Mouse (Mus musculus) ES-Bruce4 (cell line): ENCODE measurements at regions not wholly inside any gene's neighbourhood (a gene's known extent, or its start where the extent isn't known, plus 50 kb on each side); places are given as distances from the start of the nearest gene placed in this dataset.

Source experiments
- H3K27ac ChIP-seq: 2 replicates; pipeline ENCODE4 v1.5.1; 2012; ENCODE audit warnings: low read length, inconsistent platforms; ENCODE audit not compliant: insufficient read depth
- H3K27me3 ChIP-seq: 2 replicates; pipeline ENCODE4 v1.6.1; 2012; ENCODE audit warnings: mild to moderate bottlenecking, low read length, inconsistent platforms; ENCODE audit not compliant: control insufficient read depth, poor library complexity, insufficient read depth, severe bottlenecking
- H3K36me3 ChIP-seq: 2 replicates; pipeline ENCODE4 v1.6.1; 2012; ENCODE audit warnings: inconsistent platforms, mild to moderate bottlenecking, low read length, moderate library complexity; ENCODE audit not compliant: control insufficient read depth, poor library complexity, insufficient read depth, severe bottlenecking
- H3K4me1 ChIP-seq: one replicate; pipeline ENCODE4 v1.8.1; 2011; ENCODE audit warnings: low read length; ENCODE audit not compliant: control insufficient read depth, insufficient read depth
- H3K4me3 ChIP-seq: 2 replicates; pipeline ENCODE4 v1.5.1; 2011; ENCODE audit warnings: low read depth, mild to moderate bottlenecking, low read length
- H3K9ac ChIP-seq: 2 replicates; pipeline ENCODE4 v1.6.1; 2012; ENCODE audit warnings: low read depth, mild to moderate bottlenecking, inconsistent platforms; ENCODE audit not compliant: poor library complexity, severe bottlenecking
- H3K9me3 ChIP-seq: replicated peaks from 2 replicates; pipeline ENCODE4 v1.6.1; 2012; ENCODE audit warnings: mild to moderate bottlenecking, low read length, inconsistent platforms; ENCODE audit not compliant: control insufficient read depth, poor library complexity, insufficient read depth, severe bottlenecking
- CTCF ChIP-seq: IDR thresholded peaks from one replicate; pipeline ENCODE4 v1.8.1; 2011; ENCODE audit warnings: low read depth, low read length
- EP300 ChIP-seq: IDR thresholded peaks from 2 replicates; pipeline ENCODE4 v1.6.1; 2011; ENCODE audit warnings: low read depth, low read length; ENCODE audit not compliant: insufficient read depth
- POLR2A ChIP-seq: IDR thresholded peaks from one replicate; pipeline ENCODE4 v1.8.1; 2011; ENCODE audit warnings: low read length; ENCODE audit not compliant: insufficient read depth

DNA sequence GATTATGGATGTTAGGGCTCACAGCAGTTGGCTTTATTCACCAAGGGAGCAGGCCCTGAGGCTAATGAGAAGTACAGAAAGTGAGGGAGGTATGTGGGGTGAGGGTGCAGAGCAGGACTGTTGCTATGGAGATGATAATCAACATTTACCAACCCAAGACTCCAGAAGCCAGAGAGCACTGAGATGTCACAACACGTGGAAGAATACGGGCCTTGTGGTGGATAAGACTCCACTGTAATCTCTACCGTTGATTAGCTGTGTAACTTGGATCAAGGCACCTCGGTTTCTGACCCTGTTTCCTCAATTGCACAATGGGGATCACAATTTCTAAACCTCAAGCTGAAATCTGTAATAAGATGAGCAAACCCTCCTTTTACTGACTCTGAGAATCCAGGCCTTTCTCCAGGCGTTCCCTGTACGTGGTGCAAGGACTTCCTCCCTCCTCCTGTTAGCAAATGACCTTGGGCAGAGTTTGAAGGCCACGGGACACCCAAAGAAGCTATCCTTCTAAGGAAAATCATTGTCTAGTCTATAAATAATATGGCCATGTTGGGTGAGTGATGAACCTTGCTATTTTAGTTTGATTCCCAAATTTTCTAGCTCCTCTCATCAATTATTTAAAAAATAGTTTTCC, 239.8 kb downstream of the Opa1 start:
- Histone ChIP-seq H3K27ac (no peak overlapping the region), H3K4me1 (peaks cover 4% of the 10 kb centered on the region), H3K36me3 (no peaks in the 10 kb centered on the region), H3K27me3 (no peaks in the 10 kb centered on the region), H3K9me3 (no peaks in the 10 kb centered on the region), H3K4me3 (no peak overlapping the region), H3K9ac (no peak overlapping the region)
- TF ChIP-seq CTCF (no peak), POLR2A (no peak), EP300 (no peak)

- H3K36me3 ChIP-seq, result no peaks in the 10 kb centered on the region
- no peak for TF ChIP-seq EP300
- no peak overlapping the region for H3K4me3 ChIP-seq
- no peak overlapping the region for H3K9ac ChIP-seq
- H3K9me3 ChIP-seq, result no peaks in the 10 kb centered on the region
- peaks cover 4% of the 10 kb centered on the region for H3K4me1 ChIP-seq
- no peak overlapping the region for H3K27ac ChIP-seq
- H3K27me3 ChIP-seq, result no peaks in the 10 kb centered on the region
Observed at GRCm38 (mm10) chr16:29820704-29821103, 241.6 kb downstream of the Opa1 start.

DNA sequence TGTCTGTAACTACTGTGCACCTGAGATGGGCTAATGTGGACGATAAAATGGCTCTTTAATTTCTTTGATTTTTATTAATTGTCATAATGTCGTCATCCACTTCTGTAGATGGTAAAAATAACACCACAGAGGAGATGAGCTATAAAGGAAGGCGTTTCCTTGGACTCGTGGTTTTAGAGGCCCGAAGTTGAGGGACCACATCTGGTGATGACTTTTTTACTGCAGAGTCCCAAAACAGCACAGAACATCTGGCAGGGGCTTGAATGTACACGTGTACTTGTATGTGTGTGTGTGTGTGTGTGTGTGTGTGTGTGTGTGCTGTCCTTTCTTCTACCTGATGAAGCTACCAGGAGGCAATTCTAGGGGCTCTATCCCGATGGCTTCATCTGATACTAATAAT, 242.1 kb upstream of the Hes1 start:
- H3K27ac ChIP-seq, result no peak overlapping the region
- H3K36me3 ChIP-seq, result no peaks in the 10 kb centered on the region

GRCm38 (mm10) chr16:29822843-29823401, 241.3 kb upstream of the Hes1 start:
- H3K27ac ChIP-seq, result peak overlapping the region; percentile 12; the same call in 1 of the 2 replicates
- no peaks in the 10 kb centered on the region for H3K27me3 ChIP-seq
- no peaks in the 10 kb centered on the region for H3K36me3 ChIP-seq
- peaks cover 2% of the 10 kb centered on the region for H3K9me3 ChIP-seq
- H3K9ac ChIP-seq, result no peak overlapping the region
- peak; percentile 69; the same call in 1 of the 2 replicates for TF ChIP-seq EP300
- no peak for TF ChIP-seq CTCF
- TF ChIP-seq POLR2A, result no peak
- peaks cover 2% of the 10 kb centered on the region for H3K4me1 ChIP-seq
- H3K4me3 ChIP-seq, result no peak overlapping the region

More for the DNA sequence above, 242.1 kb upstream of the Hes1 start:
- no peaks in the 10 kb centered on the region for H3K27me3 ChIP-seq
- peaks cover 2% of the 10 kb centered on the region for H3K4me1 ChIP-seq
- TF ChIP-seq EP300, result no peak
- no peak for TF ChIP-seq CTCF
- no peak for TF ChIP-seq POLR2A
- no peak overlapping the region for H3K9ac ChIP-seq
- H3K4me3 ChIP-seq, result no peak overlapping the region
- H3K9me3 ChIP-seq, result no peaks in the 10 kb centered on the region

DNA sequence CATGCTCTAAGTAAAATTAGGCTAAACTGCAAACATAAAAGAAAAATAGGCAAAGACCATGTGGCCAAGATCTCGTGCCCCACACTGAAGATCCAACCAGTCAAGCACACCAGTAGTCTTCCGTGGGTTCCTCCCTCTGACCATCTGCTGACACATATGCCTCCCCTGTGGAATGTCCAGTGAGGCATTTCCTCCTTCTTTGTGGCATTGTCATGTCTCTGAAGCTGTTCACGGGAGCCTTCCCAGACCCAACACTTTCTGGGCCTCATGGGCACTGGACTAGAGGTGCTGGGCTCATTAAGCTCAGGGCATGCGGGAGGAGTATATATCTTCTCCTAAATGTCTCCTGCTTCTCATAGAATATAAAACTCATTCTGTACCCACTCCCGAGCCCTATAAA, 237.3 kb upstream of the Hes1 start:
- Histone ChIP-seq H3K9ac (no peak overlapping the region), H3K36me3 (no peaks in the 10 kb centered on the region), H3K4me1 (peaks cover 2% of the 10 kb centered on the region), H3K27ac (no peak overlapping the region), H3K9me3 (peaks cover 2% of the 10 kb centered on the region), H3K4me3 (no peak overlapping the region), H3K27me3 (no peaks in the 10 kb centered on the region)
- TF ChIP-seq CTCF (no peak), POLR2A (no peak), EP300 (no peak)

DNA sequence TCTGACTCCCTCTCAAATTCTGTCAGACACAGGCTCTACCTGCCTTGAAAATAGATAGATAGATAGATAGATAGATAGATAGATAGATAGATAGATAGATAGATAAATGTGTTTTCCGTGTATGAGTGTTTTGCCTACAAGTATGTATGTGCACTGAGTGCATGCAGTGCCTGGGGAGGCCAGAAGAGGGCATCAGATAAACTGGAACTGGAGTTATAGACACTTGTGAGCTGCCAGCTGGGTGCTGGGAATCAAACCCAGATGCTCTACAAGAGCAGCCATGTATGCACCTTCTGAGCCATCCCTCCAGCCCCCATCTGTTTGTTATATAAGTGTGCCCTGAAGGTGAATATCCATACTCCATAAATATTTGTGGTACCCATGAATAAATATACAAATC, 236.4 kb upstream of the Hes1 start:
- no peaks in the 10 kb centered on the region for H3K36me3 ChIP-seq
- TF ChIP-seq EP300, result no peak
- no peak for TF ChIP-seq CTCF
- TF ChIP-seq POLR2A, result no peak
- no peak overlapping the region for H3K27ac ChIP-seq
- H3K4me1 ChIP-seq, result peaks cover 2% of the 10 kb centered on the region
- no peak overlapping the region for H3K9ac ChIP-seq
- no peak overlapping the region for H3K4me3 ChIP-seq
- H3K9me3 ChIP-seq, result peaks cover 2% of the 10 kb centered on the region
- H3K27me3 ChIP-seq, result no peaks in the 10 kb centered on the region
